Mouse (Mus musculus): ENCODE data around the gene Gm49395. TPM values are rescaled to one million over a fixed set of nuclear protein-coding genes. Genes with fewer than 3 reads are reported as not detected.

Gene Gm49395
- total and polyA plus RNA-seq, 3 experiments = 0.30 to 0.69 TPM; not detected in 1

DNA sequence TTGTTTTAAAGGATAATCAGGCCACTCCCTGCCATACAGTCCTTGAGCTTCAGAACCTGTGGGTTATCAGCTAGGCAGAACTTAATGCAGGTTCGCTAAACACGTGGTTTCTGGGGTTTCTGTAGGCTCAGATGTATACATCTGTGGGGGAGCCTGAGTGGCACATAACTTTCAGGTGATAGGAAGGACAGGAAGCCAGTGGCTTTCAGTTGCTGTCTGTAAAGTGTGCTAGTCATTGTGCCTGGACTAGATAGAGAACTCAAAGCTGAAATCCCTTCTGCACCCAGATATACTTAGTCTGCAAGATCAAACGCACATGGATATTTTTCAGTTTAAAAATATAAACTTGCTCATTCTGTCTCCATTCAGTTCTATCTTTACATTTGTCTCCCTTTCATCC is 29.7 kb upstream of the Gm49395 start:
- H3K27me3 ChIP-seq (replicated peaks) = no peaks in the 10 kb centered on the region
- no peak for DNase-seq (ENCODE audit: extremely low read depth)
- H3K79me2 ChIP-seq (replicated peaks; ENCODE audit: control insufficient read depth, extremely low read depth, insufficient read depth, poor library complexity, severe bottlenecking) = no peaks in the 10 kb centered on the region
- in situ Hi-C loops (cut with MboI; ENCODE audit: low pct_ligation_motif_present, low pct_unique_long_range_greater_than_20kb, low sequenced_read_pairs) = no loop called here
- dilution Hi-C loops (cut with MboI; ENCODE audit: extremely low pct_ligation_motif_present, extremely low pct_unique_long_range_greater_than_20kb, low sequenced_read_pairs) = no loop called here
- H3K4me2 ChIP-seq (ENCODE audit: insufficient read depth, low read depth, poor library complexity, severe bottlenecking) = no peak overlapping the region
- no peak overlapping the region for H3K27ac ChIP-seq (ENCODE audit: insufficient read depth, low read depth)
- no peaks in the 10 kb centered on the region for H3K36me3 ChIP-seq (replicated peaks in 1 of 2; ENCODE audit: control insufficient read depth in 1 of 2, insufficient read depth in 1 of 2, low read length in 1 of 2)
- no peak overlapping the region for H3K4me3 ChIP-seq (replicated peaks in 1 of 3; ENCODE audit: low read depth in 2 of 3, low read length in 2 of 3, poor library complexity in 1 of 3)
- no peak overlapping the region for H3K9ac ChIP-seq (ENCODE audit: insufficient read depth, low read depth)
- TF ChIP-seq SMC3 (IDR thresholded peaks at IDR 0.05; ENCODE audit: low read depth, low read length) = no peak
- TF ChIP-seq SIN3A (IDR thresholded peaks at IDR 0.05; ENCODE audit: low read length) = no peak
- TF ChIP-seq USF2 (conservative IDR thresholded peaks at IDR 0.05; ENCODE audit: low read depth, low read length) = no peak
- TF ChIP-seq NELFE (IDR thresholded peaks at IDR 0.05; ENCODE audit: low read depth, low read length) = no peak
- no peak for TF ChIP-seq CHD2 (IDR thresholded peaks at IDR 0.05; ENCODE audit: low read length)
- TF ChIP-seq ZMIZ1 (IDR thresholded peaks at IDR 0.05; ENCODE audit: low read depth, low read length) = no peak
- TF ChIP-seq MEF2A (IDR thresholded peaks at IDR 0.05; ENCODE audit: borderline replicate concordance, low read depth, low read length) = no peak
- TF ChIP-seq RAD21 (IDR thresholded peaks at IDR 0.05; ENCODE audit: low read depth, low read length) = no peak
- TF ChIP-seq RCOR1 (conservative IDR thresholded peaks at IDR 0.05; ENCODE audit: low read depth, low read length) = no peak
- peaks cover 0 to 8% of the 10 kb centered on the region in 2 experiments; a peak in 1 of 4 replicates for H3K4me1 ChIP-seq (ENCODE audit: control insufficient read depth in 1 of 2, insufficient read depth in 2 of 2)
- no peaks in the 10 kb centered on the region for H3K9me3 ChIP-seq (replicated peaks; ENCODE audit: low read length)

- no peaks in the 10 kb centered on the region for H3K36me3 ChIP-seq (replicated peaks in 1 of 2; ENCODE audit: control insufficient read depth in 1 of 2, insufficient read depth in 1 of 2, low read length in 1 of 2)
- no peak for DNase-seq (ENCODE audit: extremely low read depth)
- no peaks in the 10 kb centered on the region for H3K9me3 ChIP-seq (replicated peaks; ENCODE audit: low read length)
- peaks cover 0 to 8% of the 10 kb centered on the region in 2 experiments; a peak in 1 of 4 replicates for H3K4me1 ChIP-seq (ENCODE audit: control insufficient read depth in 1 of 2, insufficient read depth in 2 of 2)
- no peak overlapping the region for H3K9ac ChIP-seq (ENCODE audit: insufficient read depth, low read depth)
- no peak overlapping the region for H3K27ac ChIP-seq (ENCODE audit: insufficient read depth, low read depth)
- H3K4me3 ChIP-seq (replicated peaks in 1 of 3; ENCODE audit: low read depth in 2 of 3, low read length in 2 of 3, poor library complexity in 1 of 3) = no peak overlapping the region
- no peak overlapping the region for H3K4me2 ChIP-seq (ENCODE audit: insufficient read depth, low read depth, poor library complexity, severe bottlenecking)
- dilution Hi-C loops (cut with MboI; ENCODE audit: extremely low pct_ligation_motif_present, extremely low pct_unique_long_range_greater_than_20kb, low sequenced_read_pairs) (no loop called here), in situ Hi-C loops (cut with MboI; ENCODE audit: low pct_ligation_motif_present, low pct_unique_long_range_greater_than_20kb, low sequenced_read_pairs) (no loop called here)
- no peaks in the 10 kb centered on the region for H3K79me2 ChIP-seq (replicated peaks; ENCODE audit: control insufficient read depth, extremely low read depth, insufficient read depth, poor library complexity, severe bottlenecking)
- H3K27me3 ChIP-seq (replicated peaks) = no peaks in the 10 kb centered on the region
- TF ChIP-seq HCFC1 (IDR thresholded peaks at IDR 0.05; ENCODE audit: low read depth, low read length) (no peak), CHD1 (IDR thresholded peaks at IDR 0.05; ENCODE audit: low read depth, low read length) (no peak), BHLHE40 (IDR thresholded peaks at IDR 0.05; ENCODE audit: low read depth, low read length) (no peak), USF2 (conservative IDR thresholded peaks at IDR 0.05; ENCODE audit: low read depth, low read length) (no peak), POLR2A (IDR thresholded peaks at IDR 0.05; ENCODE audit: low read depth, low read length) (no peak), MAFK (IDR thresholded peaks at IDR 0.05; ENCODE audit: insufficient replicate concordance, low read length) (no peak), RAD21 (IDR thresholded peaks at IDR 0.05; ENCODE audit: low read depth, low read length) (no peak), IRF4 (IDR thresholded peaks at IDR 0.05; ENCODE audit: low read depth, low read length) (no peak), ZMIZ1 (IDR thresholded peaks at IDR 0.05; ENCODE audit: low read depth, low read length) (no peak)
Observed at GRCm38 (mm10) chr13:115130035-115130434, 28.3 kb upstream of the Gm49395 start.
